Mouse (Mus musculus) heart, embryonic 14.5 days (tissue): ENCODE measurements at regions not wholly inside any gene's neighbourhood (a gene's known extent, or its start where the extent isn't known, plus 50 kb on each side); places are given as distances from the start of the nearest gene placed in this dataset.
A peak's percentile ranks its signal among the peaks of the same experiment; 100 is the strongest.

Experiments
- ATAC-seq: fragments of 200-750 bp; cut with Nextera tagmentation; 2 replicates; pipeline ENCODE4 v1.8.0; 2017; ENCODE audit warnings: low read depth, moderate TSS enrichment; ENCODE audit not compliant: insufficient number of reproducible peaks, insufficient read depth, low FRiP score
- H3K27ac ChIP-seq, 2 experiments: fragments of 200-500 bp in 1 of 2; fragments of 300-500 bp in 1 of 2; sonication (generic) in 1 of 2; replicated peaks in 1 of 2; 2 replicates each; pipeline ENCODE4 v1.5.1; 2012 to 2014; ENCODE audit warnings: low read depth in 2 of 2, low read length in 2 of 2, control low read depth in 1 of 2, mild to moderate bottlenecking in 1 of 2, mixed read lengths in 1 of 2; ENCODE audit not compliant: control insufficient read depth in 1 of 2, insufficient read depth in 1 of 2
- H3K27me3 ChIP-seq: fragments of 300-500 bp; sonication (generic); 2 replicates; pipeline ENCODE4 v1.6.1; 2014; ENCODE audit warnings: mild to moderate bottlenecking, low read length, control low read depth; ENCODE audit not compliant: control insufficient read depth, insufficient read depth
- H3K36me3 ChIP-seq: fragments of 300-500 bp; sonication (generic); 2 replicates; pipeline ENCODE4 v1.6.1; 2014; ENCODE audit warnings: mild to moderate bottlenecking, control low read depth, low read length, mixed read lengths; ENCODE audit not compliant: control insufficient read depth, insufficient read depth
- H3K4me1 ChIP-seq, 2 experiments: fragments of 200-500 bp in 1 of 2; fragments of 300-500 bp in 1 of 2; sonication (generic) in 1 of 2; 2 replicates each; pipeline ENCODE4 v1.6.1; 2012 to 2014; ENCODE audit warnings: low read length in 2 of 2, control low read depth in 1 of 2, mixed read lengths in 1 of 2; ENCODE audit not compliant: control insufficient read depth in 2 of 2, insufficient read depth in 2 of 2
- H3K4me2 ChIP-seq: fragments of 300-500 bp; sonication (generic); 2 replicates; pipeline ENCODE4 v1.6.1; 2014; ENCODE audit warnings: mild to moderate bottlenecking, low read length
- H3K4me3 ChIP-seq, 2 experiments: fragments of 200-500 bp in 1 of 2; fragments of 300-500 bp in 1 of 2; sonication (generic) in 1 of 2; 2 replicates each; pipeline ENCODE4 v1.5.1; 2012 to 2014; ENCODE audit warnings: low read length in 2 of 2, mild to moderate bottlenecking in 2 of 2, control low read depth in 1 of 2, low read depth in 1 of 2, moderate library complexity in 1 of 2; ENCODE audit not compliant: control insufficient read depth in 1 of 2, insufficient read depth in 1 of 2
- H3K9ac ChIP-seq: fragments of 300-500 bp; sonication (generic); 2 replicates; pipeline ENCODE4 v1.6.1; 2014; ENCODE audit warnings: mild to moderate bottlenecking, low read length
- H3K9me3 ChIP-seq: fragments of 300-500 bp; sonication (generic); 2 replicates; pipeline ENCODE4 v1.6.1; 2016; ENCODE audit warnings: low read length, control low read depth; ENCODE audit not compliant: control insufficient read depth
- WGBS: fragments of 180-500 bp; shearing (Covaris S2); extraction: QIAGEN DNeasy Blood & Tissue Kit; methylation state at CpG from one replicate; pipeline ENCODE4 v1.1.7; 2014; 5-methylcytosine and 5-hydroxymethylcytosine counted together

GRCm38 (mm10) chr16:55747250-55747649 is 91.4 kb downstream of the Nfkbiz start:
- ATAC-seq = no peak
- no peak overlapping the region for H3K4me2 ChIP-seq
- H3K36me3 ChIP-seq = no peaks in the 10 kb centered on the region
- no peaks in the 10 kb centered on the region for H3K9me3 ChIP-seq
- no peaks in the 10 kb centered on the region for H3K27me3 ChIP-seq
- H3K9ac ChIP-seq = no peak overlapping the region
- H3K27ac ChIP-seq = no peak overlapping the region
- WGBS = 68% methylated on average over 2 of the region's 2 CpGs
- no peak overlapping the region for H3K4me3 ChIP-seq
- no peaks in the 10 kb centered on the region for H3K4me1 ChIP-seq

- H3K9ac ChIP-seq = no peak overlapping the region
- H3K4me1 ChIP-seq = no peaks in the 10 kb centered on the region
- no peaks in the 10 kb centered on the region for H3K36me3 ChIP-seq
- H3K27me3 ChIP-seq = no peaks in the 10 kb centered on the region
- H3K4me2 ChIP-seq = no peak overlapping the region
- no peak for ATAC-seq
- no peak overlapping the region for H3K4me3 ChIP-seq
- H3K27ac ChIP-seq = no peak overlapping the region
- H3K9me3 ChIP-seq = no peaks in the 10 kb centered on the region
- 72% methylated on average over 3 of the region's 3 CpGs for WGBS
Observed at GRCm38 (mm10) chr16:55746159-55746558, 92.5 kb downstream of the Nfkbiz start.

GRCm38 (mm10) chr16:55745094-55745493 is 93.6 kb downstream of the Nfkbiz start:
- Histone ChIP-seq H3K9ac (no peak overlapping the region), H3K27ac (no peak overlapping the region), H3K36me3 (no peaks in the 10 kb centered on the region), H3K4me1 (no peaks in the 10 kb centered on the region), H3K4me3 (no peak overlapping the region), H3K27me3 (no peaks in the 10 kb centered on the region), H3K9me3 (no peaks in the 10 kb centered on the region), H3K4me2 (no peak overlapping the region)
- WGBS = 56% methylated on average over 3 of the region's 3 CpGs
- no peak for ATAC-seq

- no peaks in the 10 kb centered on the region for H3K36me3 ChIP-seq
- H3K9ac ChIP-seq = no peak overlapping the region
- WGBS = 75% methylated on average over 2 of the region's 2 CpGs
- no peaks in the 10 kb centered on the region for H3K4me1 ChIP-seq
- H3K27me3 ChIP-seq = no peaks in the 10 kb centered on the region
- H3K27ac ChIP-seq = no peak overlapping the region
- no peaks in the 10 kb centered on the region for H3K9me3 ChIP-seq
- no peak overlapping the region for H3K4me2 ChIP-seq
- H3K4me3 ChIP-seq = no peak overlapping the region
- no peak for ATAC-seq
Observed at GRCm38 (mm10) chr16:55741099-55741863, 97.4 kb downstream of the Nfkbiz start.

- H3K4me3 ChIP-seq = no peak overlapping the region
- H3K9me3 ChIP-seq = no peaks in the 10 kb centered on the region
- no peak overlapping the region for H3K27ac ChIP-seq
- no peak overlapping the region for H3K4me2 ChIP-seq
- no peak for ATAC-seq
- H3K36me3 ChIP-seq = no peaks in the 10 kb centered on the region
- H3K4me1 ChIP-seq = no peaks in the 10 kb centered on the region
- H3K27me3 ChIP-seq = no peaks in the 10 kb centered on the region
- WGBS = 79% methylated on average over 4 of the region's 4 CpGs
- H3K9ac ChIP-seq = no peak overlapping the region
Observed at GRCm38 (mm10) chr16:55738741-55739140, 100.0 kb downstream of the Nfkbiz start.

GRCm38 (mm10) chr16:55735476-55735968 is 103.2 kb downstream of the Nfkbiz start:
- H3K27ac ChIP-seq = no peak overlapping the region
- no peaks in the 10 kb centered on the region for H3K36me3 ChIP-seq
- H3K9me3 ChIP-seq = no peaks in the 10 kb centered on the region
- H3K4me2 ChIP-seq = no peak overlapping the region
- no peak overlapping the region for H3K4me3 ChIP-seq
- H3K27me3 ChIP-seq = no peaks in the 10 kb centered on the region
- no peak overlapping the region for H3K9ac ChIP-seq
- no peaks in the 10 kb centered on the region for H3K4me1 ChIP-seq
- no peak for ATAC-seq
- 77% methylated on average over 7 of the region's 7 CpGs for WGBS

- no peaks in the 10 kb centered on the region for H3K9me3 ChIP-seq
- WGBS = 54% methylated on average over 11 of the region's 11 CpGs
- H3K27ac ChIP-seq = peak overlapping the region in 1 of 2 experiments; percentile 33; a peak in 2 of 4 replicates
- no peaks in the 10 kb centered on the region for H3K36me3 ChIP-seq
- no peak overlapping the region for H3K9ac ChIP-seq
- H3K27me3 ChIP-seq = no peaks in the 10 kb centered on the region
- no peak overlapping the region for H3K4me3 ChIP-seq
- H3K4me2 ChIP-seq = no peak overlapping the region
- no peak for ATAC-seq
- H3K4me1 ChIP-seq = no peaks in the 10 kb centered on the region
Observed at GRCm38 (mm10) chr16:55734301-55734700, 104.4 kb downstream of the Nfkbiz start.

GRCm38 (mm10) chr16:55733751-55734150 is 104.9 kb downstream of the Nfkbiz start:
- Histone ChIP-seq H3K27me3 (no peaks in the 10 kb centered on the region), H3K36me3 (no peaks in the 10 kb centered on the region), H3K4me2 (no peak overlapping the region), H3K4me3 (no peak overlapping the region), H3K9ac (no peak overlapping the region), H3K9me3 (no peaks in the 10 kb centered on the region), H3K4me1 (no peaks in the 10 kb centered on the region), H3K27ac (no peak overlapping the region)
- WGBS = 31% methylated on average over 4 of the region's 4 CpGs
- peak; percentile 78 for ATAC-seq
